Mouse (Mus musculus): Measurements from ENCODE around the gene Zfp599. TPM values are rescaled to one million over a fixed set of nuclear protein-coding genes. Genes with fewer than 3 reads are reported as not detected.

Gene Zfp599
- total RNA-seq (2023): 2.0 to 3.0 TPM (median 2.6 TPM) in 4 replicates

DNA sequence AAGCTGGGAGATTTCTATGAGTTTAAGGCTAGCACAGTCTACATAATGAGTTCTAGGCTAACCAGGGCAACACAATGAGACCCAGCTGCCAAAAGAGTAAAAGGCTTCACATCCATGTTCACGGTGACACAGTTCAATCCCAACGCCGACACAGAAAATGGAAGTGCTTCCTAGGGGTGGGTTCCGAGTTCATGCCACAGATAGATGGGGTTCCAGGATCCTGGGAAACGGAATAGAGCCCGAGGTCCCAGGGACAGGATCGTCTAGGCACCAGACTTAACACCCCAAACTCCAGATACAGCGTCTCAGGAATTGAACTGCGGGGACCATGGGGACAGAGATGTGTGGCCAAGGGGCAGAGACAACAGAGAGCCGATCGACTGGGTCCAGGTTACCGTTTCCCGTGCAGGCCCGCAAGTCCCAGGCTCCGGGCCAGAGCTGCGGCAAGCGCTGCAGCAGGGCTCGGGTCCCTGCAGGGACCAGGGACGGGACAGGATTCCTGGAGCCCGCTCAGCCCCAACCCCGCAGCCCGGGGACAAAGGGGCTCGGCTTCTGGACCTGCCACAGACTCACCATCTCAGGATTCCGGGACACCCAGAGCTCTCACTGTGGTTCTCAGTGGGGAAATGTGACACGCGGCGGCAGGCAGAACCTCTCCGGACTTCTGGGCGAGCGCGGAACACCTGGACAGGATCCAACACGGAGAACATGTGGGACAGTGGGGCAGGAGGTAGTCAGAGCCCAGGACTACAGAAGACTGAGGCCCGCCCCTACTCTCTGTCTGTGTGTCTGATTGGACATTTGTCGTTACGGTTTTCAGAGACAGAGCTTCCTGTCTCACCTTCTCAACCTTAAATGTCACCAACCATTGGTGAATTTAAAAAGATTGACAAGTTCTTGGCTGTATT, at the start of gene Zfp599:
Gene Zfp599, minus strand, starts transcription at position 712 of the 908 bp plus-strand sequence.

DNA sequence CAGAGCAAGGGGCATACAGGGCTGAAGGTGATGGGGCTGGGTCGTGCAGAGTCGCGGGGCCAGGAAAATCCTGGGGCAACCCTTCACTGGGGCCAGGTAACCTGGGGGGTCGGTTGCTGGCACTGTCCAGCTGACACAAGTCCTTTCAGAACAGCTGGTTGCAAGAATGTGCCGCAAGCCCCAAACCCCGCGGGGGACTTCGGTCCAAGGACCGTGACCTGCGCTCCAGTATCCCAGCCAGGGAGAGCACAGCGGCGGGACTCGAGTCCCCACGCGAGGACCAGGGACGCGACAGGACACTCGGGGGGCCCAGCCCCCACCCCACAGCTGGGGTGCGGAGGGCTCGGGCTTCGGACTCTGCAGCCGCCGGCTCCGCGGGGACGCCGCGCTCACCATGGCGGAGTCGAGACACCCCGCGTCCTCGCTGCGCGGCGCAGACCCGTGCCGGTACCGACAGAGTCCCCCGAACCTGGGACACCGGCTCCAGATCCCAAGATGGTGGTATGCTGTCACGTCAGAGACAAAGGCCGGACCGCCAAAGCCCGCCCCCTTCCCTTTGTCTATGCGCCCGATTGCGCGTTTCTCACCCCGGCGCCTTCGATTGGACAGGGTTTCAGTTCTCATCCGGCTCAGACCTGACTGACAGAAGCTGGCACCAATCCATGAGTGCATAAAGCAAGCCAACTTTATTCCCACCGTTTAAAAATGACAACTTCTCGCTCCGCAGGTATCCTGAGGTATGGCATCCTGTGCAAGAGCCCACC, 47.6 kb upstream of the Zfp599 start, which contains the start of gene Zfp810:
Gene Zfp810, minus strand, starts transcription at position 493 of the 764 bp plus-strand sequence.

DNA sequence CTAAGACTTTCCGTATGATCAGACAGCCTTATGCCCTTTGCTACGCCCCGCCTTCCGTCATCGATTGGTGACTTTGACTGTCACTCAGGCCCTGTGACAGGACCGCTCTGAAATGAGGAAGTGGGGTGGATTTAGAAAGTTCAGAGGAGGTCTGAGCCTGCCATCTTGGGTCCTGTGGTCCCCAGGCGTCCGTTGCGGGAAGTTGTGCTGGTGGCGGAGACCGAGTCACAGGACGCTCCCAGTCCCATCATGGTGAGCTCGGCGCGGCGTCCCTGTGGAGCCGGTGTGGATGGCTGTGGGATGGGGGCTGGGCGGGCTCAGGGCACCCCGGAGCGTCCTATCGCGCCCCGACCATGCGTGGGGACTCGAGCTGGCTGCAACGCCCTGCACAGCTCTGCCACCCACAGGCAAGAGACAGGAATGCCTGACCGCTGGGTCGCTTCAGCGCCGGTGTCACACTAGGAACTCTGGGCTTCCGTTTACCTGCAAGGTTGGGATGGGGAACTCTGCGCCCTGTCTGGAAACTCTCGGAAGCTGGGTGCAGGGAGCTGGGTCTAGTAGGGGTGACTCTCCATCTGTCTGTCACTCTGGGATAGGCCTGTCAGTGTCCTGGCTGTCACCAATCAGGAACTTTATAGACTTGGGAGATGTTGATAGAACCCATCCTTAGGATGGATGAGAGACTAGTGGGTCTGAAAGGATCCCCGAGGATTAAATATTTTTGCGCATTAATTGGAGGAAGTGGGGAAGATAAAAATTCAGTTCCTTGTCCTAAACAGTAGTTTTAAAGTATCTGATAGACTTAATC, 33.9 kb downstream of the Zfp599 start, which contains the start of gene Zfp809:
Gene Zfp809, plus strand, starts transcription at position 134 of the 808 bp plus-strand sequence.

Other genes with a start within 250 kb of the Zfp599 start
- not detected in 4 replicates for gene Elavl3, start 207.9 kb downstream of the Zfp599 start, total RNA-seq (2023)
- gene Gm49318, start 188.6 kb downstream of the Zfp599 start, total RNA-seq (2023): not detected in 4 replicates
- gene Zfp653, start 188.5 kb downstream of the Zfp599 start, total RNA-seq (2023): 28.4 to 35.4 TPM (median 33.4 TPM) in 4 replicates
- 17.8 to 24.6 TPM (median 20.1 TPM) in 4 replicates for gene Ecsit, start 174.5 kb downstream of the Zfp599 start, total RNA-seq (2023)
- gene Cnn1, start 160.7 kb downstream of the Zfp599 start, total RNA-seq (2023): not detected in 4 replicates
- 32.6 to 40.3 TPM (median 38.1 TPM) in 4 replicates for gene Elof1, start 142.7 kb downstream of the Zfp599 start, total RNA-seq (2023)
- 180 to 182 TPM (median 181 TPM) in 4 replicates for gene Acp5, start 124.2 kb downstream of the Zfp599 start, total RNA-seq (2023)
- gene Pigyl, start 103.0 kb downstream of the Zfp599 start, total RNA-seq (2023): 9.4 to 13.4 TPM (median 12.8 TPM) in 4 replicates
- gene Zfp872, start 71.8 kb downstream of the Zfp599 start, total RNA-seq (2023): not detected in 4 replicates
- 30.0 to 35.4 TPM (median 32.2 TPM) in 4 replicates for gene Zfp809, start 34.2 kb downstream of the Zfp599 start, total RNA-seq (2023)
- 14.5 to 15.2 TPM (median 14.8 TPM) in 4 replicates for gene Zfp810, start 47.8 kb upstream of the Zfp599 start, total RNA-seq (2023)
- gene Anln, start 129.3 kb upstream of the Zfp599 start, total RNA-seq (2023): 0.66 to 2.4 TPM (median 1.2 TPM) in 4 replicates
- 0.85 to 2.3 TPM (median 1.6 TPM) in 4 replicates for gene 9530077C05Rik, start 151.6 kb upstream of the Zfp599 start, total RNA-seq (2023)
- not detected in 4 replicates for gene Gm17545, start 194.4 kb upstream of the Zfp599 start, total RNA-seq (2023)
- gene Rp9, start 209.8 kb upstream of the Zfp599 start, total RNA-seq (2023): 70.5 to 88.5 TPM (median 78.0 TPM) in 4 replicates
- 26.4 to 29.9 TPM (median 28.3 TPM) in 4 replicates for gene Bbs9, start 215.8 kb upstream of the Zfp599 start, total RNA-seq (2023)